Mouse (Mus musculus) hindbrain, embryonic 16.5 days (tissue): ENCODE results near the gene Msmo1. TPM values are rescaled to one million over a fixed set of nuclear protein-coding genes. Genes with fewer than 3 reads are reported as not detected.

Source experiments
- ATAC-seq: fragments of 200-750 bp; cut with Nextera tagmentation; 2 replicates; pipeline ENCODE4 v1.8.0; 2017; ENCODE audit warnings: moderate TSS enrichment, moderate library complexity
- H3K27ac ChIP-seq: fragments of 300-500 bp; sonication (generic); 2 replicates; pipeline ENCODE4 v1.5.1; 2014; ENCODE audit warnings: low read depth, mild to moderate bottlenecking, control low read depth, low read length, moderate library complexity
- H3K27me3 ChIP-seq: fragments of 300-500 bp; sonication (generic); replicated peaks from 2 replicates; pipeline ENCODE4 v1.6.1; 2014; ENCODE audit warnings: low read length; ENCODE audit not compliant: control insufficient read depth, insufficient read depth
- H3K36me3 ChIP-seq: fragments of 300-500 bp; sonication (generic); 2 replicates; pipeline ENCODE4 v1.6.1; 2014; ENCODE audit warnings: mild to moderate bottlenecking, low read length, moderate library complexity, mixed read lengths; ENCODE audit not compliant: control insufficient read depth, insufficient read depth
- H3K4me1 ChIP-seq: fragments of 300-500 bp; sonication (generic); 2 replicates; pipeline ENCODE4 v1.6.1; 2014; ENCODE audit warnings: low read depth, low read length; ENCODE audit not compliant: control insufficient read depth, insufficient read depth
- H3K4me2 ChIP-seq: fragments of 300-500 bp; sonication (generic); 2 replicates; pipeline ENCODE4 v1.6.1; 2014; ENCODE audit warnings: mild to moderate bottlenecking, low read length, control low read depth, moderate library complexity
- H3K4me3 ChIP-seq: fragments of 300-500 bp; sonication (generic); 2 replicates; pipeline ENCODE4 v1.5.1; 2014; ENCODE audit warnings: mild to moderate bottlenecking, low read length, control low read depth, moderate library complexity
- H3K9ac ChIP-seq: fragments of 300-500 bp; sonication (generic); 2 replicates; pipeline ENCODE4 v1.6.1; 2014; ENCODE audit warnings: low read depth, mild to moderate bottlenecking, control low read depth, low read length, moderate library complexity
- H3K9me3 ChIP-seq: fragments of 300-500 bp; sonication (generic); 2 replicates; pipeline ENCODE4 v1.6.1; 2014; ENCODE audit warnings: mild to moderate bottlenecking, low read length, moderate library complexity; ENCODE audit not compliant: control insufficient read depth
- WGBS: fragments of 180-500 bp; shearing (Covaris S2); extraction: QIAGEN DNeasy Blood & Tissue Kit; methylation state at CpG from one replicate; pipeline ENCODE4 v1.1.7; 2014; 5-methylcytosine and 5-hydroxymethylcytosine counted together
- polyA plus RNA-seq: library from polyadenylated mRNA; unstranded; fragments of >200 nt; fragmentation: Nextera tagmentation; extraction: Ambion mirVana; gene quantifications from 2 replicates; pipeline ENCODE4 v1.2.1, GENCODE M21; 2015

Gene Msmo1
- polyA plus RNA-seq, 1 experiment from 2014 or later = 179 TPM

- Histone ChIP-seq H3K4me3 (no peak overlapping the region), H3K27me3 (no peaks in the 10 kb centered on the region), H3K36me3 (peaks cover 5% of the 10 kb centered on the region; the same call in 1 of the 2 replicates), H3K9ac (no peak overlapping the region), H3K27ac (no peak overlapping the region), H3K4me2 (no peak overlapping the region), H3K4me1 (no peaks in the 10 kb centered on the region), H3K9me3 (no peaks in the 10 kb centered on the region)
- ATAC-seq = no peak
- 69% methylated on average over 1 of the region's 1 CpGs for WGBS
Measured at GRCm38 (mm10) chr8:64762751-64763150, 29.2 kb upstream of the Msmo1 start.

- Histone ChIP-seq H3K27ac (no peak overlapping the region), H3K36me3 (peaks cover 7% of the 10 kb centered on the region; the same call in 1 of the 2 replicates), H3K4me2 (no peak overlapping the region), H3K4me1 (no peaks in the 10 kb centered on the region), H3K9me3 (no peaks in the 10 kb centered on the region), H3K4me3 (no peak overlapping the region), H3K9ac (no peak overlapping the region), H3K27me3 (no peaks in the 10 kb centered on the region)
- WGBS = 55% methylated on average over 8 of the region's 8 CpGs
- peak; percentile 81 for ATAC-seq
Measured at GRCm38 (mm10) chr8:64761430-64761829, 27.8 kb upstream of the Msmo1 start.

GRCm38 (mm10) chr8:64757956-64758355 is 24.4 kb upstream of the Msmo1 start:
- WGBS = 94% methylated on average over 15 of the region's 15 CpGs
- H3K9me3 ChIP-seq = no peaks in the 10 kb centered on the region
- no peak for ATAC-seq

GRCm38 (mm10) chr8:64746215-64747058 is 12.8 kb upstream of the Msmo1 start:
- Histone ChIP-seq H3K36me3 (peaks cover 13% of the 10 kb centered on the region), H3K27ac (no peak overlapping the region), H3K9ac (no peak overlapping the region), H3K4me2 (no peak overlapping the region), H3K4me1 (no peaks in the 10 kb centered on the region), H3K27me3 (no peaks in the 10 kb centered on the region), H3K4me3 (no peak overlapping the region), H3K9me3 (no peaks in the 10 kb centered on the region)
- ATAC-seq = no peak; the same call in 1 of the 2 replicates
- 90% methylated on average over 10 of the region's 10 CpGs for WGBS

More at GRCm38 (mm10) chr8:64757956-64758355, 24.4 kb upstream of the Msmo1 start:
- no peak overlapping the region for H3K4me2 ChIP-seq
- peaks cover 7% of the 10 kb centered on the region; the same call in 1 of the 2 replicates for H3K36me3 ChIP-seq
- no peak overlapping the region for H3K4me3 ChIP-seq
- no peak overlapping the region for H3K27ac ChIP-seq
- H3K4me1 ChIP-seq = no peaks in the 10 kb centered on the region
- no peaks in the 10 kb centered on the region for H3K27me3 ChIP-seq
- no peak overlapping the region for H3K9ac ChIP-seq

GRCm38 (mm10) chr8:64740547-64741211 is 7.1 kb upstream of the Msmo1 start:
- Histone ChIP-seq H3K9me3 (no peaks in the 10 kb centered on the region), H3K4me3 (no peak overlapping the region), H3K9ac (no peak overlapping the region), H3K4me2 (no peak overlapping the region), H3K27ac (no peak overlapping the region), H3K36me3 (0 out of 2 replicates have a peak, but pooled peaks cover 3% of the 10 kb centered on the region), H3K4me1 (no peaks in the 10 kb centered on the region), H3K27me3 (no peaks in the 10 kb centered on the region)
- ATAC-seq = no peak
- 94% methylated on average over 13 of the region's 13 CpGs for WGBS

- H3K27me3 ChIP-seq = no peaks in the 10 kb centered on the region
- no peak for ATAC-seq
- H3K4me1 ChIP-seq = no peaks in the 10 kb centered on the region
- no peak overlapping the region for H3K9ac ChIP-seq
- H3K4me3 ChIP-seq = no peak overlapping the region
- no peak overlapping the region for H3K4me2 ChIP-seq
- WGBS = 38% methylated on average over 1 of the region's 1 CpGs
- H3K9me3 ChIP-seq = no peaks in the 10 kb centered on the region
- no peak overlapping the region for H3K27ac ChIP-seq
- H3K36me3 ChIP-seq = 0 out of 2 replicates have a peak, but pooled peaks cover 3% of the 10 kb centered on the region
Measured at GRCm38 (mm10) chr8:64738916-64739315, 5.3 kb upstream of the Msmo1 start.

- Histone ChIP-seq H3K9me3 (no peaks in the 10 kb centered on the region), H3K4me3 (no peak overlapping the region), H3K27me3 (no peaks in the 10 kb centered on the region), H3K9ac (no peak overlapping the region), H3K36me3 (0 out of 2 replicates have a peak, but pooled peaks cover 3% of the 10 kb centered on the region), H3K4me1 (peaks cover 2% of the 10 kb centered on the region), H3K27ac (no peak overlapping the region), H3K4me2 (no peak overlapping the region)
- 92% methylated on average over 3 of the region's 3 CpGs for WGBS
- ATAC-seq = no peak
Measured at GRCm38 (mm10) chr8:64736767-64737323, 3.3 kb upstream of the Msmo1 start.

GRCm38 (mm10) chr8:64735161-64735560 is 1.6 kb upstream of the Msmo1 start:
- no peaks in the 10 kb centered on the region for H3K27me3 ChIP-seq
- H3K4me2 ChIP-seq = no peak overlapping the region
- ATAC-seq = no peak
- peaks cover 16% of the 10 kb centered on the region for H3K4me1 ChIP-seq
- WGBS = 87% methylated on average over 8 of the region's 8 CpGs
- H3K4me3 ChIP-seq = no peak overlapping the region
- H3K9ac ChIP-seq = no peak overlapping the region
- no peaks in the 10 kb centered on the region for H3K9me3 ChIP-seq
- H3K36me3 ChIP-seq = peaks cover 4% of the 10 kb centered on the region
- 0 out of 2 replicates have a peak overlapping the region, but pooled peaks have one; percentile 12 for H3K27ac ChIP-seq

- 8% methylated on average over 9 of the region's 9 CpGs for WGBS
- peak overlapping the region; percentile 87 for H3K9ac ChIP-seq
- no peaks in the 10 kb centered on the region for H3K27me3 ChIP-seq
- peaks cover 7% of the 10 kb centered on the region for H3K36me3 ChIP-seq
- H3K9me3 ChIP-seq = no peaks in the 10 kb centered on the region
- H3K4me3 ChIP-seq = peak overlapping the region; percentile 85
- H3K4me1 ChIP-seq = peaks cover 28% of the 10 kb centered on the region
- H3K4me2 ChIP-seq = peak overlapping the region; percentile 74
- no peak for ATAC-seq
- H3K27ac ChIP-seq = peak overlapping the region; percentile 29; the same call in 1 of the 2 replicates
Measured at GRCm38 (mm10) chr8:64732596-64732995, 996 bp downstream of the Msmo1 start.
